ENCODE assay signal across 10 mouse cellular contexts in genomic region chr4:91208415-91209292, GRCm38 (mm10).
DNase-seq lines count a peak whose midpoint lies in the region; ATAC-seq lines count a peak whose summit lies in the region.
"Had no signal": no experiment of that assay in that cellular context is flagged by ENCODE, and none has a peak within 500 bp of the region (broad histone marks: within the 10 kb centered on the region; RNA-seq: fewer than 3 reads in every experiment).

No protein-coding gene starts in this region.

- WGBS in kidney, embryonic 15.5 days = 53% methylated on average over 6 of the region's 6 CpGs

- H3K4me3 ChIP-seq in kidney, embryonic 15.5 days (replicated peaks) = no peak overlapping the region
- H3K4me3 ChIP-seq: embryonic facial prominence, embryonic 12.5 days; forebrain, embryonic 13.5 days had no signal

- H3K27me3 ChIP-seq in kidney, embryonic 15.5 days = no peaks in the 10 kb centered on the region
- H3K27me3 ChIP-seq: embryonic facial prominence, embryonic 12.5 days; forebrain, embryonic 13.5 days had no signal

- no peak for DNase-seq in kidney, adult 8-10 months
- peak; percentile 9 for DNase-seq in testis, postnatal 14 days (ENCODE audit: low spot score)
- DNase-seq in testis, postnatal 10 days (ENCODE audit: low spot score) = no peak
- peak; percentile 25 for DNase-seq in forelimb bud, embryonic 11.5 days (ENCODE audit: low read depth, low spot score)
- no peak for DNase-seq in gastrocnemius, adult 18-20 months (ENCODE audit: low spot score)
- DNase-seq: adrenal gland, postnatal 14 days had no signal

- peak; percentile 88 for ATAC-seq in kidney, embryonic 15.5 days (replicated peaks; ENCODE audit: low FRiP score)
- ATAC-seq in CD4-positive, CD25-positive, alpha-beta regulatory T cell, adult 4 months = no peak
- ATAC-seq: forebrain, embryonic 13.5 days had no signal

- no peak overlapping the region for H3K9ac ChIP-seq in kidney, embryonic 15.5 days
- H3K9ac ChIP-seq: embryonic facial prominence, embryonic 12.5 days; forebrain, embryonic 13.5 days had no signal

- no peaks in the 10 kb centered on the region for H3K9me3 ChIP-seq in kidney, embryonic 15.5 days (replicated peaks)
- H3K9me3 ChIP-seq: embryonic facial prominence, embryonic 12.5 days; forebrain, embryonic 13.5 days had no signal

- H3K36me3 ChIP-seq in kidney, embryonic 15.5 days = no peaks in the 10 kb centered on the region
- H3K36me3 ChIP-seq: embryonic facial prominence, embryonic 12.5 days had no signal

- H3K4me2 ChIP-seq in kidney, embryonic 15.5 days = no peak overlapping the region
- H3K4me2 ChIP-seq: embryonic facial prominence, embryonic 12.5 days; forebrain, embryonic 13.5 days had no signal

- H3K27ac ChIP-seq in kidney, embryonic 15.5 days = no peak overlapping the region
- H3K27ac ChIP-seq: embryonic facial prominence, embryonic 12.5 days; forebrain, embryonic 13.5 days had no signal

- H3K4me1 ChIP-seq in kidney, embryonic 15.5 days = no peaks in the 10 kb centered on the region
- H3K4me1 ChIP-seq: embryonic facial prominence, embryonic 12.5 days; forebrain, embryonic 13.5 days had no signal

Comparison
In these comparisons a context has a peak if more than half of its experiments do, and no peak if none do; other contexts are left out.
1. DNase-seq: peak in testis, postnatal 14 days (single experiment) and forelimb bud, embryonic 11.5 days (single experiment); none in kidney, adult 8-10 months (0 of 2), testis, postnatal 10 days (single experiment) and gastrocnemius, adult 18-20 months (single experiment).